Mouse (Mus musculus): ENCODE measurements around the gene Ip6k1. TPM values are rescaled to one million over a fixed set of nuclear protein-coding genes. Genes with fewer than 3 reads are reported as not detected.

The Ip6k1 gene
- polyA plus RNA-seq (2012; rRNA removed; ENCODE audit: low replicate concordance): 74.7 and 154 TPM in 2 replicates

DNA sequence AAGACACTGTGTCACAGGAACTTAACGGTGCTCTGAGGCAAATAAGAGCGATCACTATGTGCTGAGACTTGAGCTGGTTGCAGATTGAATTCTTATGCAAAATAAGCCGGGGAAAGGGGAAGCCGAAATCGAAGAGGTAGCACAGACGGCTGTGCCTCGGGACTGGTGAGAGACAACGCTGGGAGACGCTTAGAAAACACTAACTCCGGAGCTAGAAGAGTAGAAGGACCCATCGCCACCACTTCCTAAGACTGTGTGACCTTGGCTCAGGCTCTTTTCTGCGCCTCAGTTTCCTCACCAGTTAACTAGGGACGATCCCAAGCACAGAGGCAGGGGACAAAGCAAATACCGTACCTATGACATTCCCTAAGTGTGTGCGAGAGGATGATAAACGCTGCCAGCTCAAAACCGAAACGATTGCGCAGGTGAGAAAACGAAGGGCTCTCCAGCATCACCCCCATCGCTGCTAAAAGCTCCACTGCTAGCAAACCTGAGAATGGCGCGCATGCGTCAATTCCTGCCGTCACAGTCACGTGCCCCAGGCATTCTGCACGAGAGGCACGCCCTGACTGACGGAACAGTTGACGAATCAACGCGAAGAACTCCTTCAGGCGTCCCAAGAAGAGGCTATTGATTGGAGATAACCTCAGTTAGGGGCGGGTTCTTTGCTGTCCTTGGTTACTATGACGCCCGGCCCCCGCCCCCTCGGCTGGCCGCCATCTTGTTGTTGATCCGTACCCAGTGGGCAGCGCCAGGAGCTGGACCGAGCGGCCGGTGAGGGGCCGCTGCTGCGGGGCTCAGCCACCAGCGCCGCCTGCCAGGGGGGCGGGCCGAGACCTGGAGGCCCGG lies at the start of gene Ip6k1:
Ip6k1 (plus strand) TSS at position 580 of the 849 bp plus-strand sequence.

DNA sequence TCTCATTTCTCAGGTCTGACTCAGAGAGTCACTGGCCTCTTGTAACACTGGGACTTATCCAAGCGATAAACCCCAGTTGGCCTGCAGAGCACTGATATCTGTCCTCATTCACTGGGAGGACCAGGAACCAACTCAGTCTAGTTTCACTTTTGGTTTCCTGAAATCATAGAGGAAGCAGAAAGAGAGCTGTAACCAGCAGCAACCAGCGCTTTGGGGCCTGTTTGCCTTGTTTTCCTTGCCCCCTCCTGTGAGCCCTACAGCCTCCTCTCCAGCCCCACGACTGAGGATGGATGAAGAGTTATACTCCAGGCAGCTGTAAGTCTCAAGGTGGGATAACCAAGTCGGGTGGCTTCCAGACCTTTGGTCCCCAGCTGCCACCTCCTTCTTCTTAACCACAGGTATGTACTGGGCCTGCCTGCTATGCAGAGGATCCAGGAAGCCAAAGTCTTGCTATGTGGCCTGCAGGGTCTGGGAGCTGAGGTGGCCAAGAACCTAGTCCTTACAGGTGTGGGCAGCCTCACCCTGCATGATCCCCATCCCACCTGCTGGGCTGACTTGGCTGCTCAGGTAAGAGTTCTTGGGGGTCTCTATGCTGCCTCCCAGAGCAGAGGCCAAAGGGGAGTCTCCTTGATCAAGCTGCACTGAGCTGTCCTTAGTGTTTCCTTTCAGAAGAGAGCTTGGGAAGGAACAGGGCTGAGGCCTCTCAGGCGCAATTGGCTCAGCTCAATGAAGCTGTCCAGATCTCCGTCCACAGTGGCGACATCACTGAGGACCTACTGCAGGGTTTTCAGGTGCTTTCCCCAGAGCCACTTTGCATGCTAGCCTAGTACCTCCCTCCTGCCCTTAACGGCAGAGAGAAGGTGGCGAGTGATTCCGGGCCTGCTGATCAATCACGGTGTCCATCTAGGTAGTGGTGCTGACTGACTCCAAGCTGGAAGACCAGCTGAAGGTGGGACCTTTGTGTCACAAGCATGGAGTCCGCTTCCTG lies 26.6 kb upstream of the Ip6k1 start, which contains the start of gene Uba7:
Uba7 (plus strand) TSS at position 107 of the 988 bp plus-strand sequence.

DNA sequence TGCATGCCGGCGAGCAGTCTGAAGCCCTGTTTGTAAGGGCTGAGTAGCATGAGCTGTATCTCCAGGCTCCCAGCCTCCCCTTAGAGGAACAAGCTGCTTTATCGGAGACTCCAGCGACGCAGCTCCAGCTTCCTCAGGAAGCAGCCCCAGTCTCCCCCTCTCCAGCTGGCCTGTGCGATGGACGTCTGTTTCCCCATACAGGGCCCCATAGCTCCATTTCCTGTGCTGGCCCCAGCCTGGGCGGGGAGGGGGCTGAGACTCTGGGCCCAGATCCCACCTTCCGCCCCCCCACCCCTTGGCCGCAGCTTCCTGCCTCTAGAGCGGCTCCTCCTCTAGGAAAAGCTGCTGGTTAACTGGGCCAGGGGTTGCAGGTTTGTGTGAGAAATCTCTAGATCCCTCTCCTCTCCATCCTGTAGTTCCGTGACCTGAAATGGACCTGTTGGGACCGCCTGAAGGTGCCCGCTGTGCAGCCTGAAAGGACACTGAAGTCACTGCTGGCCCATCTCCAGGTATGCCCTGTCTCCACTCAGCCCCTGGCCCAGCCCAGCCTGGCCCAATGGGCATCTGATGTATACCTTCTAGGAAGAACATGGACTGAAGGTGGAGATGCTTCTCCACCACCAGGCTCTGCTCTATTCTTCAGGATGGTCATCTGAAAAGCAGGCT lies 19.5 kb upstream of the Ip6k1 start, which contains the start of gene Gm20661:
Gm20661 (plus strand) TSS at position 378 of the 666 bp plus-strand sequence.

DNA sequence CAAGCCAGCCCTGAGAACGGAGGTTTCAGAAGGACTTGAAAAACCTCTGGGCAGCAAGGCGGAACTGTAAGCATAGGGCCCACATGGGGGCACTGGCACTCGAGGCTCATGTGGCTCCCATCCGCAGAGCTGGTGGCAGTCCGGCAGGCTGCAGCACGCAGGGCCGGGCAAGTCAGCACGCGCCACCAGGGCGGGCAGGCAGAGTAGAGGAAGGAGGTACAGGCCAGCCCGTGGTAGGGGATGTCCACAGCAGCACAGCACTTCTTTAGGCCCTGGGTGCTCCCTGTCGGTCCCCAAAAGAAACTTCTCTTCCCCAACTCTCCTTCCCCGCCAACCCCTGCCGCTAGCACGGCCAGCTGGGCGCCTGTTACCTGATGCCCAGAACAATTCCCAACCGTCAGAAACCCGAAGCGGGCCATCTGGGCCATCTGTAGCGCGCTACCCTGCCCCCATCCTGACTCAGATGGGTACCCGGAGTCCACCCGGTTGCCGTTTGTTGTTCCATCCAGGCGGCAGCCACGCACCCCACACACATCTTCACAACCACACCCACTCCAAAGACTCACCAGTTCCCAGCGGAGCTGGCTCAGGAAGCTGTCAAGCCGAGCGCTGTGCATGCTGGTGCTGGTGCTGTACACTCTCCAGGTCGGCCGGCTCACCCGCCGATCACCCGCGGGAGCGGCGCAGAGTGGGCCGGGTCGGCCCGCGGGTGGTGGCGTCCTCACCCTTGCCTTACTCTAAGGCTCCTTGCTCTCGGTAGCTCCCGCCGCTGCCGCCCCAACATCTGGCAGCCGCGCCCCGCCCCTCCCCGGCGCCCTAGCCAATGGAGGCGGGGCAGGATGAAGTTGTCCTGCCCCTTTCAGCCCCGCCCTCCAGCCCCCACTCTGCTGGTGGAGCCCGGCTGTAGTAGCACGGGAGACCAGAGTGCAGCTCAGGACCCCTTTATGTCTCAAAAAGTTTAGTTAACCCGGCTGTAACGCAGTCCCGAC lies 16.9 kb upstream of the Ip6k1 start, which contains the start of gene Inka1:
Inka1 (minus strand) TSS at position 749 of the 989 bp plus-strand sequence.

DNA sequence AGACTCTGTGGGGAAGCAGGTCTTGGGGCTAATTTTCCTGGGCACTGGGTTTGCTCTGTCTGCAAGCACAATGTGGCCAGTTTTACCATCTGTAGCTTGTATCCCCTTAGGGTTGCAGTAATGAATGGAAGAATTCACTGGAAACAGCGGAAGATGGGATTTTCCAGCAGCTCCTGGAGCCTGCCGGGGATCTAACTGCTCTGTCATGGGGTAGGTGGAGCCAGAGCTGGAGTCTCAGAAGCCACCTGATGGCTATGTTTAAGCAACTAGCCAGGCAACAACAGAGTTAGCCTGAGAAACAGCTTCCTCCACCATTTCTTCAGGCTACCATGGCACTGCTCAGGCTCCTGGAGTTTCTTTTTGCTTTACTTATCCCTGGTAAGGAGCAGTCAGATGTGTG lies 10.1 kb upstream of the Ip6k1 start, which contains the start of gene Cdhr4:
Cdhr4 (plus strand) TSS at position 301 of the 400 bp plus-strand sequence.

DNA sequence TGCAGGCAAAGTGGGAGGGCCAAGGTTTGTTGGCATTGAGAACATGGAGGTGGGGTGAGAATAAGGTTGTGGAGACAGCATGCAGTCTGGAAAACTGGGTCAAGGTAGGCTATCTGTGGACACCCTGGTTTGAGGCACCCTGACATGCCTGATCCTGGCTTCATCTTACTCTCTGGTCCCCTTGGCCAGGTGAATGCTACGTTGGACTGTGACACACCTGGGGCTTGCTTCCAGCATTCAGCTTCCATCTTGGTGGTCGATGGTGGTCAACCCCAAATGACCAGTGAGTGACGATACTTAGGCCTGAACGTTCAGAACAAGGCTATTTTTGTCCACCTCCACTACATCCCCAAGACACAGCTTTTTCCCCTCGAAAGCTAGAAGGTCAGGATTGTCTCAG lies 6.3 kb upstream of the Ip6k1 start, which contains the start of gene Gm20662:
Gm20662 (plus strand) TSS at position 301 of the 400 bp plus-strand sequence.

DNA sequence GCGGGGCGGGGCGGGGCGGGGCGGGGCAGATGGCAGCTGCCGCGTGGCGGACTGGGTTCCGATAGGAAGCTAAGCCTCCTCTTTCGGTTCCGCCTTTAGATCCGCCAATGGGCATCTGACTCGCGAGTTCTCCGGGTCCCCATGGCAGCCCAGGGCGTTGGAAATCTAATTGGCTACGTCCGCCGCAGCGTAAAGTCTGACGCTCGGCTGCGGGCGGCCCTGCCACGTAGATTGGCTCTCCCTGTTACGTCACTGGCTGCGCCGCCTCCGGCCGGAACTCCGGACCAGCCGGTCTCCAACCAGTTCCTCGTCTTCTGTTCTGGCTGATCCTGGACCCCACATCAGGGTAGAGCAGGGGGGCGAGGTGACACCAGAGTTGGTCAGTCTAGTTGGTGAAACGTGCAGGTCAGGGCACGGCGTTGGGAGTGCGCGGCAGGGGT lies 46.7 kb downstream of the Ip6k1 start, which contains the start of gene Gmppb:
Gmppb (plus strand) TSS at position 227 of the 440 bp plus-strand sequence.

DNA sequence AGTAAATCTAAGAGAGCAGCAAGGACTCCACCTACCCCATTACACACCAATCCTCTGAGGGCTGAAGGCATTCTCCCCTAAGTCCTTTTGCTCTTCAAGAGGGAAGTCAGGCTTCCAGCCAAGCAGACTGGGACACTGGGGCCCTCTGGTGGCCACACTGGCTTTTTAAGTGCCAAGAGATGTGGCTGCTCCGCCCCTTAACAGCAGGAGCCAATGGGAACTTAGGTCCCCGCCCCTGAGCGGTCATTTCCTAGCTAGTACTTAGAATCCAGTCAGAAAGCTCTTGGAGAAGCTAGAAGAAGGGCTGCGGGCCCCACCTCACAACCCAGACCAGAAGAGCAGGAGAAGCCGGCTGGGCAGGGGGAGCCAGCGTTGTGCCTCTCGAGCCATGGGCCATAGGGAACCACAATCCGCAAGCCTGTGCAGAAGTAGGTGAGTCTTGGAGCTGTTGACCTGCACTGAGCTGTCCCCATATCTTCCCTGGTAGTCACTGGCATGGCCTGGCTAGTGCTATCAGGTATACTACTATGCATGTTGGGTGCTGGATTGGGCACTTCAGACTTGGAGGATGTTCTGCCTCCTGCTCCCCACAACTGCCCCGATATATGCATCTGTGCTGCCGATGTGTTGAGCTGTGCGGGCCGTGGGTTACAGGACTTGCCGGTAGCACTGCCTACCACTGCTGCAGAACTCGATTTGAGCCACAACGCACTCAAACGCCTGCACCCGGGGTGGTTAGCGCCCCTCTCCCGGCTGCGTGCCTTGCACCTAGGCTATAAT lies 50.8 kb downstream of the Ip6k1 start, which contains the start of gene Amigo3:
Amigo3 (plus strand) TSS at position 275 of the 780 bp plus-strand sequence.

DNA sequence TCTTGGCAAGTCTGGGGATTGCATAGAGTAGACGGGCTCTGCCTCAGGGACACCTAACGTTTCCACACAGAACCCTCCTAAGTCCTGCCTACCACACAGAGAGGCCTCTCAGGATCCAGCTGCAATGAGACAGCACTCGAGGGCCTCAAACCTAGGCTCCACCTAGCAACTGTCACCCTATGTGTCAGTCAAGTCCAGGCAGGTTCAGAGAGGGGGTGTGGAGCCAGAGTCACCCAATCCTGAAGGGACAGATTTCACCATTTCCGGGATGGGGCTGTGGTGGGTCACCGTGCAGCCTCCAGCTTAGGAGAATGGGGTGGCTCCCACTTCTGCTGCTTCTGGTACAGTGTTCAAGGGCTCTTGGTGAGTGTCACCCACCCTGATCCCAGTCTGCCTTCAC lies 77.9 kb downstream of the Ip6k1 start, which contains the start of gene Mst1:
Mst1 (plus strand) TSS at position 269 of the 400 bp plus-strand sequence.

DNA sequence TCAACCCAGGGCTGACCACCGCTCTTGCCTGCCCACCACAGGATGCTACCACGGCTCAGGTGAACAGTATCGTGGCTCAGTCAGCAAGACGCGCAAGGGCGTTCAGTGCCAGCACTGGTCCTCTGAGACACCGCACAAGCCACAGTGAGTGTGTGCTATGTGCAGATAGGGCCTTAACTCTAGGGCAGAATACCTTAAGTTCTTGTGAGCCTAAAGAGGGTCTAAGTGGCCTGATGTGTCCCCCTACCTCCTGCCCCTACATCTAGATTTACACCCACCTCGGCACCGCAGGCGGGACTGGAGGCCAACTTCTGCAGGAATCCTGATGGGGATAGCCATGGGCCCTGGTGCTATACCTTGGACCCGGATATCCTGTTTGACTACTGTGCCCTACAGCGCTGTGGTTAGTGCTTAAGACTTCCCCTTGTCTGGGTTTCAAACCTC lies 80.7 kb downstream of the Ip6k1 start, which contains the start of gene Rnf123:
Rnf123 (minus strand) TSS at position 359 of the 444 bp plus-strand sequence.

DNA sequence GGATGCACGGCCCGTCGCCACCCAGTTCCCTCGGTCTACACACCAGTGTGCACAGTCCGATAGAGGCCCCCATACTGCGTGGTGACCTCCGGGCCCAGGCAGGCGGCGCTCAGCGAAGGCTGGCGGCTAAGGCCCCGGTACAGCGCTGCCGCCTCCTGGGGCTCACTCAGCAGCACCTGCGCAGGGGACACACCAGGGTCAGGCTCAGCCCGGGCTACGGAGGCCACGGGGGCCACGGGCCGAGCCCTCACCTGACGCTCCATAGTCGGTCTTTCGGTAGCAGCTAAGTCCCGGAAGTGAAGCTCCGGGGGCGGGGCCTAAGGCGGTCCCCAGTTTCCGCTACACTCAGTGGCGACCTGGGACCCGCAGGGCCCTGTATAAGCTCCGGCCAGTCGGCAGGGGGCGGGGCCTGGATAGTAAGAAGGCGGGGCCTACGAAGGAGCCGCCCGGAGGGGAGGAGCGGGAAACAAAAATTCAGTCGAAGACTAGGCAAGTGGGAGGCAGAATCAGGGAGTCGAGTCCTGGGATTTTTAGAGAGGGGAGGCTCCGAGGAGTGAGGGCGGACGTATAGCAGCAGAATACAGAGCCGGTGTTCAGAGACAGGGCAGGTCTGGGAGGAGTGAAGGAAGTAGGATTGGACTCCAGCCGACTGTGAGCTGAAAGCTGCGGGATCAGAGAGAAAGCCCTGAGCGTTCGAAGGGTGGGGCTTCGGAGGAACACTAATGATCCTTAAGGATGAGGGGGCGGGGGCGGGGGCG lies 92.1 kb downstream of the Ip6k1 start, which contains the start of gene Apeh:
Apeh (minus strand) TSS at position 423 of the 758 bp plus-strand sequence.

Other genes starting within 250 kb of the Ip6k1 start
- gene Rbm5, start 231.5 kb upstream of the Ip6k1 start, polyA plus RNA-seq (2012; rRNA removed; ENCODE audit: low replicate concordance): 30.5 and 42.0 TPM in 2 replicates
- gene Rbm6, start 129.3 kb upstream of the Ip6k1 start, polyA plus RNA-seq (2012; rRNA removed; ENCODE audit: low replicate concordance): 4.0 and 9.6 TPM in 2 replicates
- gene Mon1a, start 114.3 kb upstream of the Ip6k1 start, polyA plus RNA-seq (2012; rRNA removed; ENCODE audit: low replicate concordance): 76.5 and 135 TPM in 2 replicates
- gene Mst1r, start 95.6 kb upstream of the Ip6k1 start, polyA plus RNA-seq (2012; rRNA removed; ENCODE audit: low replicate concordance): 51.2 and 56.0 TPM in 2 replicates
- not detected in 2 replicates for gene Actl11, start 74.0 kb upstream of the Ip6k1 start, polyA plus RNA-seq (2012; rRNA removed; ENCODE audit: low replicate concordance)
- gene Camkv, start 66.8 kb upstream of the Ip6k1 start, polyA plus RNA-seq (2012; rRNA removed; ENCODE audit: low replicate concordance): not detected in 2 replicates
- gene Traip, start 52.4 kb upstream of the Ip6k1 start, polyA plus RNA-seq (2012; rRNA removed; ENCODE audit: low replicate concordance): 1.8 and 4.1 TPM in 2 replicates
- gene Uba7, start 27.0 kb upstream of the Ip6k1 start, polyA plus RNA-seq (2012; rRNA removed; ENCODE audit: low replicate concordance): 66.2 and 118 TPM in 2 replicates
- gene Gm20661, start 19.4 kb upstream of the Ip6k1 start, polyA plus RNA-seq (2012; rRNA removed; ENCODE audit: low replicate concordance): not detected in 2 replicates
- 3.2 and 4.2 TPM in 2 replicates for gene Inka1, start 16.6 kb upstream of the Ip6k1 start, polyA plus RNA-seq (2012; rRNA removed; ENCODE audit: low replicate concordance)
- gene Cdhr4, start 10.0 kb upstream of the Ip6k1 start, polyA plus RNA-seq (2012; rRNA removed; ENCODE audit: low replicate concordance): 0.39 and 1.5 TPM in 2 replicates
- 0.49 and 0.52 TPM in 2 replicates for gene Gm20662, start 6.2 kb upstream of the Ip6k1 start, polyA plus RNA-seq (2012; rRNA removed; ENCODE audit: low replicate concordance)
- 33.3 and 55.9 TPM in 2 replicates for gene Gmppb, start 46.7 kb downstream of the Ip6k1 start, polyA plus RNA-seq (2012; rRNA removed; ENCODE audit: low replicate concordance)
- 8.7 and 13.0 TPM in 2 replicates for gene Amigo3, start 50.7 kb downstream of the Ip6k1 start, polyA plus RNA-seq (2012; rRNA removed; ENCODE audit: low replicate concordance)
- gene Mst1, start 77.9 kb downstream of the Ip6k1 start, polyA plus RNA-seq (2012; rRNA removed; ENCODE audit: low replicate concordance): 0.20 and 0.81 TPM in 2 replicates
- 64.7 and 87.5 TPM in 2 replicates for gene Rnf123, start 80.8 kb downstream of the Ip6k1 start, polyA plus RNA-seq (2012; rRNA removed; ENCODE audit: low replicate concordance)
- gene Apeh, start 92.1 kb downstream of the Ip6k1 start, polyA plus RNA-seq (2012; rRNA removed; ENCODE audit: low replicate concordance): 154 and 221 TPM in 2 replicates
- gene Bsn, start 187.9 kb downstream of the Ip6k1 start, polyA plus RNA-seq (2012; rRNA removed; ENCODE audit: low replicate concordance): 1.1 and 2.0 TPM in 2 replicates